Mouse (Mus musculus): ENCODE measurements at regions not wholly inside any gene's neighbourhood (a gene's known extent, or its start where the extent isn't known, plus 50 kb on each side); places are given as distances from the start of the nearest gene placed in this dataset.

DNA sequence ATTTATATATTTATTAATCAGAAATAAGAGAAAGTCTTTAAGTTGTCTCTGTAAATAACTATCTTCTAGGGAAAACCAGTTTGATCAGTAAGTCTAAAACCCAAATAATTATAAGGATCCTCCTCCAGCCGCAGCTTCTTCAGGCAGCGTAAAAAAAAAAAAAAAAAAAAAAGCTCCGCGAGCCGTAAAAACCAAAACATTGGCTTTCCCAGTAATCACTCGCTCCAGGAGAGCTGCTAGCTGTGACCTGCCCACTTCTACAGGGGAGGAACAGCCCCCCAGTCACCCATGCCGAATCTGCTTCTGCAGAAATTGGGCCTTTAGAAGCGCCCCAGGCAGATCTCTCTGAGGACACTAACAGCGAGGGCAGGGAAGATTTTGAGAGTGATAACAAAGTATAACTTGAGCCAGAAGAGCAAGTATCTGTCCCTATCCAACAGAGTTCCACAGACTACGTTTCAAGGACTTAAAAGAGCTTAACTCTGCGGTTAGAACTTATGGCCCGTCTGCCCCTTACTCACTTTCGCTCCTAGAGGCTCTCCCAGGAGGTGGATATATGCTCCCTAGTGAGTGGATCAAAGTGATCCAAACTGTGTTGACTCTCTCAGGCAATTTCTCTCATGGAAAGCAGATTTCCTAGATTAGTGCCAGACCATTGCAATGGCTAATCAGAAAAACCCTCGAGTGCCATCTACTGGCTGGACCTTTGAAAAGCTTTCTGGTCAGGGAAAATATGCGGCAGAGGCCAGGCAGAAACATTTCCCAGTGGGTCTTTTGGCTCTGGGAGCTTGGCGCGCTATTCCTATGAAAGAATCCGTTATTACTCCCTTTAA is 80.7 kb downstream of the Serpinb6e start:
- TF ChIP-seq CTCF (IDR thresholded peaks at IDR 0.05; ENCODE audit: low read depth, low read length) = no peak; the same call in 1 of the 2 replicates
- TF ChIP-seq POLR2AphosphoS5 (IDR thresholded peaks at IDR 0.05; ENCODE audit: insufficient replicate concordance, low read depth, low read length) = no peak
- no peak for TF ChIP-seq GATA1 (IDR thresholded peaks at IDR 0.05; ENCODE audit: borderline replicate concordance, low read length)
- TF ChIP-seq TAL1 (conservative IDR thresholded peaks at IDR 0.05; ENCODE audit: low read depth, low read length) = no peak
- no peak for TF ChIP-seq GATA2 (IDR thresholded peaks at IDR 0.05; ENCODE audit: borderline replicate concordance, low read depth, low read length)
